Mouse (Mus musculus) bone marrow, adult 2 months (tissue): ENCODE data around the gene Olfr313.

Experiments used
- CTCF ChIP-seq: fragments of 200-500 bp; IDR thresholded peaks from 2 replicates; pipeline ENCODE4 v1.5.1; 2011; ENCODE audit warnings: low read length, control low read depth; ENCODE audit not compliant: control insufficient read depth, insufficient read depth
- POLR2A ChIP-seq: fragments of 200-500 bp; IDR thresholded peaks from 2 replicates; pipeline ENCODE4 v1.6.1; 2011; ENCODE audit warnings: low read depth, mild to moderate bottlenecking, control low read depth, low read length, borderline replicate concordance; ENCODE audit not compliant: control insufficient read depth

GRCm38 (mm10) chr11:58799747-58800146, 15.1 kb upstream of the Olfr313 start:
- TF ChIP-seq CTCF (no peak), POLR2A (no peak)
